Comparison of ENCODE assay signal across 8 mouse cellular contexts in the genomic region with DNA sequence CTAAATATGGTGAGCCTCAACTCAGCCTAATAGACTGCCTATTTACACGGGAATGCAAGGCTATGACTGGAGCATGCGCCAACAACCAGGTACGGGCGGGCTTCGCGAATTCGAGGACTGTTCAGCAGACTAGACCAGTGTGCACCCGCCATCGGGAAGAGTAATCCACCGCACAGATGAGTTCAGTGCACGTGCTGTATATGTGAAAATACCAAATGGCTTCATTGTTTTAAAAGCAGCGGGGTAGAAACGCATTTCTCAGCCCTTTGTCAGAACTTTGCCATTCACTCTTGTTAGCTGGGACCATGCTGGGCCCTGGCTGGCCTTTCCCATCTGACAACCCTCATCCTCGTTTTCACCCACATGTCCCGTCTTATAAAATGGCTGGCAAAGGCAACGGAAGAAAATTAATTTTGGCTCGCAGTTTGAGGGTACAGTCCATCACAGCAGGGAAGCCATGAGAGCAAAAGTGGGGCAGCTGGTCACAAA. TPM values are rescaled to one million over a fixed set of nuclear protein-coding genes. Genes with fewer than 3 reads are reported as not detected.
A peak's percentile ranks its signal among the peaks of the same experiment; 100 is the strongest.
DNase-seq lines count a peak whose midpoint lies in the region; ATAC-seq lines count a peak whose summit lies in the region.

No protein-coding gene starts in this region.

- 58% methylated on average over 17 of the region's 17 CpGs for WGBS in intestine, embryonic 14.5 days
- 65% methylated on average over 17 of the region's 17 CpGs for WGBS in midbrain, embryonic 10.5 days

- no peak overlapping the region for H3K27ac ChIP-seq in intestine, embryonic 14.5 days (ENCODE audit: low read depth)
- H3K27ac ChIP-seq in midbrain, embryonic 10.5 days (replicated peaks), result no peak overlapping the region

- no peak overlapping the region; the same call in 1 of the 2 replicates for H3K9ac ChIP-seq in intestine, embryonic 14.5 days (ENCODE audit: low read length)

- H3K4me2 ChIP-seq in intestine, embryonic 14.5 days (ENCODE audit: low read length), result peak overlapping the region; percentile 79

- H3K9me3 ChIP-seq in erythroblast, embryonic 14.5 days (ENCODE audit: control insufficient read depth, low read length), result no peaks in the 10 kb centered on the region; the same call in 1 of the 2 replicates
- H3K9me3 ChIP-seq in intestine, embryonic 14.5 days (ENCODE audit: control insufficient read depth, low read length), result no peaks in the 10 kb centered on the region
- no peaks in the 10 kb centered on the region for H3K9me3 ChIP-seq in midbrain, embryonic 10.5 days (replicated peaks)

- ATAC-seq in erythroblast, adult 5-6 weeks (replicated peaks; ENCODE audit: low FRiP score, poor library complexity, severe bottlenecking), result no peak
- ATAC-seq in intestine, embryonic 14.5 days (replicated peaks; ENCODE audit: low FRiP score, low TSS enrichment, low read depth), result peak; percentile 29; the same call in 1 of the 2 replicates

- peaks cover 19% of the 10 kb centered on the region for H3K4me1 ChIP-seq in erythroblast, embryonic 14.5 days (ENCODE audit: control insufficient read depth)
- 0 out of 2 replicates have a peak, but pooled peaks cover 3% of the 10 kb centered on the region for H3K4me1 ChIP-seq in intestine, embryonic 14.5 days (replicated peaks; ENCODE audit: control insufficient read depth, insufficient read depth, low read length)
- H3K4me1 ChIP-seq in midbrain, embryonic 10.5 days, result peaks cover 21% of the 10 kb centered on the region

- peak overlapping the region; percentile 75 for H3K4me3 ChIP-seq in erythroblast, embryonic 14.5 days (replicated peaks)
- peak overlapping the region; percentile 60 for H3K4me3 ChIP-seq in intestine, embryonic 14.5 days (ENCODE audit: low read depth, low read length)
- peak overlapping the region; percentile 84 for H3K4me3 ChIP-seq in midbrain, embryonic 10.5 days

- no peaks in the 10 kb centered on the region for H3K36me3 ChIP-seq in erythroblast, embryonic 14.5 days (ENCODE audit: control insufficient read depth)
- H3K36me3 ChIP-seq in intestine, embryonic 14.5 days (ENCODE audit: control insufficient read depth, insufficient read depth, low read length), result no peaks in the 10 kb centered on the region
- no peaks in the 10 kb centered on the region for H3K36me3 ChIP-seq in midbrain, embryonic 10.5 days

- peaks cover 42% of the 10 kb centered on the region for H3K27me3 ChIP-seq in erythroblast, embryonic 14.5 days (ENCODE audit: control insufficient read depth)
- no peaks in the 10 kb centered on the region for H3K27me3 ChIP-seq in intestine, embryonic 14.5 days (replicated peaks; ENCODE audit: control insufficient read depth, insufficient read depth, low read length)
- peaks cover 10% of the 10 kb centered on the region for H3K27me3 ChIP-seq in midbrain, embryonic 10.5 days (ENCODE audit: low read depth, poor library complexity, severe bottlenecking)

- peak; percentile 28 for DNase-seq in thymus, postnatal 4 days
- DNase-seq in thymus, postnatal 10 days (ENCODE audit: low spot score in 2 of 2), result no peak
- no peak for DNase-seq in intestine, embryonic 14.5 days (ENCODE audit: low spot score)
- no peak for DNase-seq in midbrain, embryonic 10.5 days (ENCODE audit: low spot score)
- no peak for DNase-seq in urinary bladder, postnatal 10 days (ENCODE audit: low spot score)
- DNase-seq in spleen, adult 12 weeks (ENCODE audit: low spot score), result no peak

RNA-seq across cellular contexts. Expression of a gene that starts 0.5 kb away (rescaled TPM):
- polyA plus RNA-seq in erythroblast, embryonic 14.5 days (2012), result 0.01 and 0.02 TPM in 2 replicates
- 0.42 and 1.2 TPM in 2 replicates for total RNA-seq in erythroblast, adult 5-6 weeks (2015; ENCODE audit: low replicate concordance)
- 0.14 and 0.26 TPM in 2 replicates for total RNA-seq in erythroblast, adult 5-6 weeks (2017; ENCODE audit: low replicate concordance)
- 5.9 and 7.7 TPM in 2 replicates for polyA plus RNA-seq in intestine, embryonic 14.5 days (2014; fragmentation: Nextera tagmentation; extraction: Ambion mirVana)
- polyA plus RNA-seq in midbrain, embryonic 10.5 days (2016; fragmentation: Nextera tagmentation; extraction: Ambion mirVana), result 7.5 and 8.2 TPM in 2 replicates

RNA-seq across cellular contexts. Expression of a gene that starts 31.2 kb away (rescaled TPM):
- 0.11 and 0.21 TPM in 2 replicates for polyA plus RNA-seq in erythroblast, embryonic 14.5 days (2012)
- 13.4 and 18.1 TPM in 2 replicates for total RNA-seq in erythroblast, adult 5-6 weeks (2015; ENCODE audit: low replicate concordance)
- 19.8 and 34.8 TPM in 2 replicates for total RNA-seq in erythroblast, adult 5-6 weeks (2017; ENCODE audit: low replicate concordance)
- polyA plus RNA-seq in intestine, embryonic 14.5 days (2014; fragmentation: Nextera tagmentation; extraction: Ambion mirVana), result 16.7 and 19.1 TPM in 2 replicates
- polyA plus RNA-seq in midbrain, embryonic 10.5 days (2016; fragmentation: Nextera tagmentation; extraction: Ambion mirVana), result 6.1 and 6.6 TPM in 2 replicates
